In the genomic region with DNA sequence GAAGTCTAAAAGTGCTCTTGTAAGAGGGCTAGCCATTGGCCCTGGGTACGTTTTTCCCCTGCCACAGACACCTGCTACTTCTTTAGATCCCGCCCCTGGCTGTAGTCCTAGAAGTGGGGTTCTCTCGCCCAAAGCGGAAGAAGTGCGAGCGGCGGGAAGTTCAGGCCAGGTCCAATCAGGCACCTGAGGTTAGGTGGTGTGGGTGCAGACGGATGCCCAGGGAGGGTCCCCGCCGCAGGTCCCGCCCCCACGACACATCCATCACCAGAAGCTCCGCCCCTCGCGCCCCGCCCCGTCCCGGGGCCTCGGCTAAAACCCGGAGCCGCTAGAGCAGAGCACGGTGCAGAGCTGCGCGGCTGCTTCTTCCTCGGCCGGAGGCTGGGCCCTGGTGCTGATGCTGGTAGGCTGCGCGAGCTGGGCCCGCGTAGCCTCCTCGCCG, we compare ENCODE assay signal across 8 mouse cellular contexts. TPM values are rescaled to one million over a fixed set of nuclear protein-coding genes. Genes with fewer than 3 reads are reported as not detected.
A peak's percentile ranks its signal among the peaks of the same experiment; 100 is the strongest.
DNase-seq lines count a peak whose midpoint lies in the region; ATAC-seq and TF ChIP-seq lines count a peak whose summit lies in the region.

A gene (plus strand): TSS at position 333 of the 439 bp plus-strand sequence.

- H3K27me3 ChIP-seq in Patski, result peaks cover 10% of the 10 kb centered on the region

- ATAC-seq in Patski, result peak; percentile 95

- intact Hi-C loops in left cerebral cortex, adult 2 months (cut with DNase I), result loop anchor here (2.0 to 10.0 kb wide), 4 partner anchors 31 to 305 kb away; a partner anchor contains a TSS

- no peak for TF ChIP-seq CTCF in Patski (IDR thresholded peaks at IDR 0.05)
- no peak for TF ChIP-seq CTCF in left cerebral cortex, adult 2 months (IDR thresholded peaks at IDR 0.05)

- peak within 1 kb of the TSS; percentile 93 for H3K27ac ChIP-seq in left cerebral cortex, adult 2 months

- no peak for DNase-seq in Patski (ENCODE audit: low read depth, low spot score)
- peak; percentile 96 for DNase-seq in cerebellum, adult 8-10 months
- peak; percentile 86 to 91 for DNase-seq in frontal cortex, postnatal 10 days (ENCODE audit: low spot score in 2 of 2)
- peak; percentile 98 for DNase-seq in induced T-regulatory cell, adult 2 months (ENCODE audit: low read depth)
- DNase-seq in left cerebral cortex, adult 2 months (ENCODE audit: extremely low spot score in 1 of 2, low spot score in 2 of 2), result peak; percentile 92
- peak; percentile 86 to 89 for DNase-seq in lung, postnatal 4 days
- peak; percentile 81 for DNase-seq in retina, postnatal 7 days (ENCODE audit: low read depth, low spot score)
- peak; percentile 100 for DNase-seq in thymus, postnatal 4 days

- in situ Hi-C loops in Patski (cut with MboI; ENCODE audit: low pct_unique_long_range_greater_than_20kb), result no loop called here

- POLR2A ChIA-PET in Patski (lab: Charles Lee), result no interaction called here

- H3K4me3 ChIP-seq in left cerebral cortex, adult 2 months, result peak within 1 kb of the TSS; percentile 85

- CTCF ChIA-PET in Patski (lab: Charles Lee), result interaction anchor here (1.2 kb wide), 1 partner anchor 18 kb away, joined by 3 read pairs; no protein-coding TSS in a partner anchor

RNA-seq across cellular contexts. Expression of the gene that starts here (rescaled TPM):
- 6.4 TPM for polyA plus RNA-seq in Patski (2021)
- 10 to 100 TPM; 41.6 to 42.4 TPM for total RNA-seq in left cerebral cortex, adult 2 months (2021)
